Mouse (Mus musculus) lung, postnatal 0 days (tissue): ENCODE data around the gene Paxbp1.

Source experiments
- CTCF ChIP-seq: IDR thresholded peaks from 2 replicates; pipeline ENCODE4 v1.5.1; 2016; ENCODE audit warnings: antibody characterized with exemption, mild to moderate bottlenecking
- EP300 ChIP-seq: IDR thresholded peaks from 2 replicates; pipeline ENCODE4 v1.6.1; 2016; ENCODE audit warnings: antibody characterized with exemption, mild to moderate bottlenecking, control low read depth

GRCm38 (mm10) chr16:91026290-91026689 is 18.1 kb downstream of the Paxbp1 start:
- TF ChIP-seq CTCF: no peak
- TF ChIP-seq EP300: no peak
